Mouse (Mus musculus) midbrain, embryonic 14.5 days (tissue): ENCODE data around the gene Esm1. TPM values are rescaled to one million over a fixed set of nuclear protein-coding genes. Genes with fewer than 3 reads are reported as not detected.

Experiments used
- ATAC-seq: fragments of 200-750 bp; cut with Nextera tagmentation; 2 replicates; pipeline ENCODE4 v1.8.0; 2017; ENCODE audit warnings: moderate number of reproducible peaks, moderate library complexity; ENCODE audit not compliant: low FRiP score, low TSS enrichment
- DNase-seq: peaks from one replicate; pipeline ENCODE4 v3.0.0-alpha.2; 2015
- H3K27ac ChIP-seq: fragments of 300-500 bp; sonication (generic); replicated peaks from 2 replicates; pipeline ENCODE4 v1.5.1; 2014; ENCODE audit warnings: mild to moderate bottlenecking, low read depth, low read length, moderate library complexity
- H3K27me3 ChIP-seq: fragments of 300-500 bp; sonication (generic); 2 replicates; pipeline ENCODE4 v1.6.1; 2014; ENCODE audit warnings: low read length, control low read depth, mixed read lengths; ENCODE audit not compliant: control insufficient read depth, insufficient read depth
- H3K36me3 ChIP-seq: fragments of 300-500 bp; sonication (generic); 2 replicates; pipeline ENCODE4 v1.6.1; 2014; ENCODE audit warnings: low read length, control low read depth; ENCODE audit not compliant: control insufficient read depth, insufficient read depth
- H3K4me1 ChIP-seq: fragments of 300-500 bp; sonication (generic); 2 replicates; pipeline ENCODE4 v1.6.1; 2014; ENCODE audit warnings: mild to moderate bottlenecking, antibody characterized with exemption, low read length, control low read depth; ENCODE audit not compliant: control insufficient read depth, insufficient read depth
- H3K4me2 ChIP-seq: fragments of 300-500 bp; sonication (generic); 2 replicates; pipeline ENCODE4 v1.6.1; 2014; ENCODE audit warnings: mild to moderate bottlenecking, low read length, moderate library complexity
- H3K4me3 ChIP-seq: fragments of 300-500 bp; sonication (generic); replicated peaks from 2 replicates; pipeline ENCODE4 v1.5.1; 2014; ENCODE audit warnings: low read depth, low read length
- H3K9ac ChIP-seq: fragments of 300-500 bp; sonication (generic); replicated peaks from 2 replicates; pipeline ENCODE4 v1.6.1; 2014; ENCODE audit warnings: mild to moderate bottlenecking, low read length, moderate library complexity
- H3K9me3 ChIP-seq: fragments of 300-500 bp; sonication (generic); 2 replicates; pipeline ENCODE4 v1.6.1; 2016; ENCODE audit warnings: low read length, control low read depth, mixed read lengths; ENCODE audit not compliant: control insufficient read depth
- WGBS: fragments of 180-500 bp; shearing (Covaris S2); extraction: QIAGEN DNeasy Blood & Tissue Kit; methylation state at CpG from one replicate; pipeline ENCODE4 v1.1.7; 2014; 5-methylcytosine and 5-hydroxymethylcytosine counted together
- polyA plus RNA-seq: library from polyadenylated mRNA; unstranded; fragments of >200 nt; fragmentation: Nextera tagmentation; extraction: Ambion mirVana; gene quantifications from 2 replicates; pipeline ENCODE4 v1.2.1, GENCODE M21; 2014

Gene Esm1
- 0.13 and 0.26 TPM in 2 replicates for polyA plus RNA-seq

DNA sequence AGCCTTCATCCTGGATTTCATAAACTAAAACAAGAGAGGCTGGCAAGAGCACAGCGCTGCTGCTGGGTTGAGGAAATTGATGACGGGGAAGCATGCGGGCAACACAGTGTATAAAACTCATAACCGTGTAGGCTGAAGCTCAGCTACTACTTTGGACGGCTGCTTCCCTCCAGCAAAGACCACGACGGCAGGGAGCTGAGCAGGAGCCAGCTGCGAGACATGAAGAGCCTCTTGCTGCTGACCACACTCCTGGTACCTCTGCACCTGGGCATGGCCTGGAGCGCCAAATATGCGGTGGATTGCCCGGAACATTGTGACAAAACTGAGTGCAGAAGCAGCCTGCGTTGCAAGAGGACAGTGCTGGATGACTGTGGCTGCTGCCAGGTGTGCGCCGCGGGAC is at the start of gene Esm1:
TSS of gene Esm1 (plus strand) at position 36 of the 400 bp plus-strand sequence.
- DNase-seq (no peak), ATAC-seq (no peak)
- Histone ChIP-seq H3K9me3 (no peaks in the 10 kb centered on the region), H3K4me1 (no peaks in the 10 kb centered on the region), H3K4me3 (no peak within 1 kb of the TSS), H3K27ac (no peak within 1 kb of the TSS), H3K4me2 (peak within 1 kb of the TSS; percentile 25; the same call in 1 of the 2 replicates), H3K36me3 (no peaks in the 10 kb centered on the region), H3K9ac (no peak within 1 kb of the TSS), H3K27me3 (no peaks in the 10 kb centered on the region)
- WGBS: 50% methylated on average over 15 of the region's 15 CpGs

DNA sequence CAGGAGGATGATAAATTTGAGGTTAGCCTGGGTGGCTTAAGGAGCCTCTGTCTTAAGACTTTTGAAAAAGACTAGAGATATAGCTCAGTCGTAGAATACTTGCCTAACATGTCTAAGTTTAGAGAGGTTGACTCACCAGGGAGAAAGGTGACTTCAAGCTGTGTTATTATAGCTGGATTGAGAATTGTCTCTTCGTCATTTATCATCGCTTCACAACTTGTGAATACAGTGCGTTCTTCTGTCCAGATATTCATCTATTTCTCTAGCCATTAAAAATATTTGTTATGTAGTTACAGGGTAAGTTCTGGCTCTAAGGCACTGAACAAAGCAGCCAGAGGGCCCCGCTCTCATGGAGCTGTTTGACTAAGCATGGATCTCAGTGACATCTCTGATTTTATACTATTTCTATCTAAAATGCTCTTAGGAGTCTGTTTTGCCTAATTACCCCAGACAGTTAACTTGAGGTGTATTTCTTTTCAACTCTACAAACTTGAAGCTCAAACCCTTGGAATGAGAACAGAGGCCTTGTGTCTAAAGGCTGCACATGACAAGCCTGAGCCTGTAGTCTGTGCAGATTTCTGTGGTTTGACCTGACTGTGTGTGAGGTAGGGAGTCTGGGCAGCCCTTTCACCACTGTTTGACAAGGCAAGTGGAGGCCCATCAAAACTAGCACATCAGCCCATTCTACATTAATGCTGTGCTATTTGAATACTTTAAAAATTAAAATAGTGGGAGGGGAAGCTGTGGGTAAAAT is 45.0 kb upstream of the Esm1 start:
- H3K9ac ChIP-seq: no peak overlapping the region
- WGBS: 95% methylated on average over 5 of the region's 5 CpGs
- no peak overlapping the region for H3K27ac ChIP-seq
- ATAC-seq (no peak), DNase-seq (no peak)
- H3K4me2 ChIP-seq: no peak overlapping the region
- H3K4me1 ChIP-seq: no peaks in the 10 kb centered on the region
- no peaks in the 10 kb centered on the region for H3K36me3 ChIP-seq
- no peak overlapping the region for H3K4me3 ChIP-seq
- no peaks in the 10 kb centered on the region for H3K9me3 ChIP-seq
- no peaks in the 10 kb centered on the region for H3K27me3 ChIP-seq

DNA sequence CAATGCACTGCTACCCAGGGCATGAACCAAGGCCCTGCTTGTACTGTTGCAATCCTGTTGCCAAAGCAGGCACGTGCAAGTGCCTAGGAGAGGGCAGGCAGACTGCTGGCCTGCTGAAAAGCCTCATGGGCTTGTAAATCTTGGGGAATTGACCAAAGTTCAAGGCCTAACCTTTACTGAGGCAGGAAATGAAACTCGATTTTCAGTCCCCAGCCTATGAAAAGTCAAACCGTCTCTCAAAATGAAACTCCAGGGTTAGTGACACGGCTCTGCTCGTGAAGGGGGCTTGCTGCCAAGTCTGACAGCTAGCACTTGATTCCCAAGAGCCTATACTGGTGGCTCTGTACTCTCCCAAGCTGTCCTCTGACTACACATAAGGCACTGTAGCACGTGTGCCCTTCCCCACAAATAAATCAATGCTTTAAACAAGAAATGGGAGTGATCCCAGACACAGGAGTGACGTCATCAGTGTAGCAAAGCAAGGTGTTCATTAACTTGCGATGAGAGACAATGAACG is 41.4 kb upstream of the Esm1 start:
- H3K9ac ChIP-seq: no peak overlapping the region
- no peaks in the 10 kb centered on the region for H3K36me3 ChIP-seq
- no peak overlapping the region for H3K27ac ChIP-seq
- H3K27me3 ChIP-seq: no peaks in the 10 kb centered on the region
- no peaks in the 10 kb centered on the region for H3K9me3 ChIP-seq
- H3K4me2 ChIP-seq: no peak overlapping the region
- H3K4me1 ChIP-seq: no peaks in the 10 kb centered on the region
- DNase-seq (no peak), ATAC-seq (no peak)
- 88% methylated on average over 9 of the region's 9 CpGs for WGBS
- H3K4me3 ChIP-seq: no peak overlapping the region

DNA sequence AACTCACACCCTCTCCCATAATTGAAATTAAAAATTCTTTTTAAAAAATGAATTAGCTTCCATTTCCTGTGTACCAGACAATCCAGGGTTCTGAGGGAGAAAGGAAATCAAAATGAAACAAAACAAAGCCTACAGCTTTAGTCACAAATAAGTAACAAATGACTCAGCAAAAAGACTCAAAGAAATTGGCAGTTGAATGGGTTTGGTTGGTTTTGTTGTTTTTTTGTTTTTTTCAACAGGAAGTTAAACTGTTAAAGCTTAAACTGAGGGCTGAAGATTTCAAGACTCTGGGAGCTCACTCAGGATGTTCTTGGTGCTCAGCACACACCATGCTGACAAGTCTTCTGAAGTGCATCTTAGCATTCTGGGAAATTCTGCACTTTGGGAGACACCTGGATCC is 39.2 kb upstream of the Esm1 start:
- no peak overlapping the region for H3K27ac ChIP-seq
- no peaks in the 10 kb centered on the region for H3K9me3 ChIP-seq
- H3K4me3 ChIP-seq: no peak overlapping the region
- ATAC-seq: no peak
- H3K4me2 ChIP-seq: no peak overlapping the region
- no peaks in the 10 kb centered on the region for H3K36me3 ChIP-seq
- no peaks in the 10 kb centered on the region for H3K27me3 ChIP-seq
- H3K9ac ChIP-seq: no peak overlapping the region
- no peak for DNase-seq
- no peaks in the 10 kb centered on the region for H3K4me1 ChIP-seq

DNA sequence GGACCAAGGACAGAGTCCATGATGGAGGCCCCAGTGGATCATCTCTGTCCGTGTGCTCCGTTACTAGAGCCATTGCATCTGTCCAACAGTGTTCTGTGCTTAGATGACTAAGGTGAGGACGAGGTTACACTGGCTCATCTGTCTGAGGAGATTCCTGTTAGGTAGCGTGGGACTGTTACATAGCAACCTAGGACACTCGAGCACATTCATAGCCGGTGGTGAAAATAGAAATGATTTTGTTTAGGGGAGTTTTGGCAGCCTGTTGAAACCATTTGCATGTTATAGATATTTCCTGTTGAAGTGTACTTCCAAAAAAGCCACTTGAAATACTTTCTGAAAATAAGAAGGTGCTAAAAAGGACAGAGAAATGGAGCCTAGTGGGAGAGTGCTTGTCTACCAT is 35.3 kb upstream of the Esm1 start:
- DNase-seq (no peak), ATAC-seq (no peak)
- Histone ChIP-seq H3K4me3 (no peak overlapping the region), H3K9ac (no peak overlapping the region), H3K4me1 (no peaks in the 10 kb centered on the region), H3K4me2 (no peak overlapping the region), H3K27ac (no peak overlapping the region), H3K27me3 (no peaks in the 10 kb centered on the region), H3K36me3 (no peaks in the 10 kb centered on the region), H3K9me3 (no peaks in the 10 kb centered on the region)
- 92% methylated on average over 6 of the region's 6 CpGs for WGBS

DNA sequence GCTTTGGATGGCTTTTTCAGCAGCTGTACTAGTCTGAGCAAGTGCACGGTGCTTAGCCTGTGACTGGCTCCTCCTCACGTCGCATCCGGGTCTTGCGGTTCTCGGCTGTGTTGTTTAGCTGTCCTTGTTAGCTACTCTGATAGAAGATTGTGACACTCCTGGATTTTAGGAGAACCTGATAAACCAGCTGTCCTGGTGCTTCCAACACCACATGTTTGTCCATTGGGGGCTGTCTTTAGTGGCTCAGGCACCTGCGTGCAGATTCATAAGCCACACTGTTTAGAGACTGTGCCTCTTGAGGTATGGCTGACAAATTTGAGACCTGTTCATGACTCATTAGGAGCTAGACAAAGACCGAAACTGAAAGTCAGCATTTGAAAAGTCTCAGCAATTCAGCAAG is 26.1 kb upstream of the Esm1 start:
- Histone ChIP-seq H3K4me1 (no peaks in the 10 kb centered on the region), H3K9ac (no peak overlapping the region), H3K9me3 (no peaks in the 10 kb centered on the region), H3K4me3 (no peak overlapping the region), H3K27ac (no peak overlapping the region), H3K4me2 (no peak overlapping the region), H3K27me3 (no peaks in the 10 kb centered on the region), H3K36me3 (no peaks in the 10 kb centered on the region)
- WGBS: 77% methylated on average over 8 of the region's 8 CpGs
- no peak for ATAC-seq
- no peak for DNase-seq

DNA sequence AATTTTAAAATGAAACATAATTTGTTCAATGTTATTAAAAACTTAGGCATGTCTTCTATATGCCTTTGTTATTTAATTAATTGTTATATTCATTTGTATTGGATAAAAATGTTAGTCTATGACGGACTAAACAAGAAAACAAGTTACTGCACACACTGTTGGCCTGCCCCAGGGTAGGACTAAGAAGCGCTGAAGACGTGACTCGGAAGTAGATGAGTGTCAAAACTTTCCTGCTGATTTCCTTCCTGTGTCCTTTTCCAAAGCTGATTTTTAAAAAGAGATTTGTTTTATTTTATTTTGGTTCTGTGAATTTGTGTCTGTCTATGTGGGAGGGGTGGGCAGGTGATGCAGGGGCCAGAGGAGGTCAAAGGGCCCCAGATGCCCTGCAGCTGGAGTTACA is 25.7 kb upstream of the Esm1 start:
- Histone ChIP-seq H3K4me1 (no peaks in the 10 kb centered on the region), H3K36me3 (no peaks in the 10 kb centered on the region), H3K9ac (no peak overlapping the region), H3K4me3 (no peak overlapping the region), H3K4me2 (no peak overlapping the region), H3K27me3 (no peaks in the 10 kb centered on the region), H3K27ac (no peak overlapping the region), H3K9me3 (no peaks in the 10 kb centered on the region)
- DNase-seq (no peak), ATAC-seq (no peak)
- 87% methylated on average over 4 of the region's 4 CpGs for whole genome bisulfite sequencing

DNA sequence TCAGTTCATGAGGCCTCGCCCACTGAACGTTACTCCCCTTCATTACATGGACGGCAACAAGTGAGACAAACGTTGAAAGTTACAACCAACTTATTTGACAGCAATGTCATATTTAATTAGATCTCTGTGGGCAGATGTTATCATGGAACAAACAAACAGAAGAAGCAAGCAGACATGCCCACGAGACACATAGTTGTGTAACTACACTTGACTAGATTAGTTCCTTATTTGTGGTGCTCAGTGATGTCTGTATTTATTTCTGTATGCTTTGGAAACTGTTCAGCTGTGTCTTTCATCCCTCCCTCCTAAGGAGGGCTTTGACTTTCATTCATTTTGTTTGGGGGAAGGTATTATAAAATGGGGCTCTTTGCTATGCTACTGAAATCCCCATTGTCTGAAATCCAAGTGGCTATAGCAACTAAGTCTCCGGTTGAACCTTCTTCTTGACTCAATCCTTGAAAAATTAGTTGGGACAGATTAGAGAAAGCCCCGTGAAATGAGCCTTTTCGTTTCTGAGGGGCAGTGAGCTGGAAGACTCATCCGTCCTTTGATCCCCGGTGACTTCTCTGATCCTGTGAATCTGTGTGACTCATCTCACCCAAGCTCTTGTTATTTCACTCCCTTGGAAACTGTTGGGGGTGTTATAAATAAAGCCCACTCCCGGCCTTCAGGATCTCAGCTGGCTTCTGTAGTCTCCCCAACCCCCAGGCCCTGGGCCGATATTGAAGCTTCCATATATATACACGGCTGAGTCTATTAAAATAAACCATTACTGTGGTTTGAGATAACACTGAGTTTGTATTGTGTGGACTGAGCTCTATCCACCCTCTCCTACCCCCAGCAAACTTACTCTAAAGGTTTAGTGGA is 12.4 kb upstream of the Esm1 start:
- whole genome bisulfite sequencing: 17% methylated on average over 13 of the region's 13 CpGs
- H3K27me3 ChIP-seq: no peaks in the 10 kb centered on the region
- no peaks in the 10 kb centered on the region for H3K9me3 ChIP-seq
- H3K36me3 ChIP-seq: no peaks in the 10 kb centered on the region
- no peak overlapping the region for H3K27ac ChIP-seq
- DNase-seq (peak; percentile 33), ATAC-seq (no peak)
- no peak overlapping the region for H3K4me2 ChIP-seq
- no peak overlapping the region for H3K9ac ChIP-seq
- H3K4me3 ChIP-seq: no peak overlapping the region
- H3K4me1 ChIP-seq: no peaks in the 10 kb centered on the region
